Mouse (Mus musculus) E14TG2a.4 (cell line): Measurements from ENCODE around the gene Ccn1.
A peak's percentile ranks its signal among the peaks of the same experiment; 100 is the strongest.

Experiments
- CTCF ChIP-seq: conservative IDR thresholded peaks from 2 replicates; pipeline ENCODE4 v1.5.1; 2014; ENCODE audit warnings: low read length
- POU5F1 ChIP-seq: IDR thresholded peaks from 2 replicates; pipeline ENCODE4 v1.6.1; 2014; ENCODE audit warnings: low read length, borderline replicate concordance

GRCm38 (mm10) chr3:145627830-145628229 is 22.0 kb downstream of the Ccn1 start:
- TF ChIP-seq CTCF (peak; percentile 52), POU5F1 (no peak)
